Mouse (Mus musculus): ENCODE results near the gene Parp3. TPM values are rescaled to one million over a fixed set of nuclear protein-coding genes. Genes with fewer than 3 reads are reported as not detected.

Parp3 gene
- total RNA-seq, 1 experiment from 2014 or later = 15.3 TPM

GRCm38 (mm10) chr9:106436566-106436965 is 40.2 kb downstream of the Parp3 start:
- no peak for ATAC-seq (replicated peaks; ENCODE audit: low read depth, poor library complexity, severe bottlenecking)

GRCm38 (mm10) chr9:106433389-106433788 is 43.4 kb downstream of the Parp3 start:
- ATAC-seq (replicated peaks; ENCODE audit: low read depth, poor library complexity, severe bottlenecking) = no peak

- ATAC-seq (replicated peaks; ENCODE audit: low read depth, poor library complexity, severe bottlenecking) = no peak
Measured at GRCm38 (mm10) chr9:106430015-106430264, 46.8 kb downstream of the Parp3 start.

- peak; percentile 94 for ATAC-seq (replicated peaks; ENCODE audit: low read depth, poor library complexity, severe bottlenecking)
Measured at GRCm38 (mm10) chr9:106429221-106430014, 47.3 kb downstream of the Parp3 start, which contains the start of gene Rpl29. TSS of gene Rpl29 (plus strand) at chr9:106429454.

- peak; percentile 7 for ATAC-seq (replicated peaks; ENCODE audit: low read depth, poor library complexity, severe bottlenecking)
Measured at GRCm38 (mm10) chr9:106428719-106429220, 48.0 kb downstream of the Parp3 start.

- ATAC-seq (replicated peaks; ENCODE audit: low read depth, poor library complexity, severe bottlenecking) = peak; percentile 87
Measured at GRCm38 (mm10) chr9:106421865-106422160, 54.9 kb downstream of the Parp3 start.

GRCm38 (mm10) chr9:106421033-106421864 is 55.5 kb downstream of the Parp3 start:
- ATAC-seq (replicated peaks; ENCODE audit: low read depth, poor library complexity, severe bottlenecking) = no peak

- peak; percentile 43; the same call in 1 of the 2 replicates for ATAC-seq (replicated peaks; ENCODE audit: low read depth, poor library complexity, severe bottlenecking)
Measured at GRCm38 (mm10) chr9:106420608-106421007, 56.1 kb downstream of the Parp3 start.

Other genes with a start within 250 kb of the Parp3 start
- gene Alas1, start 228.3 kb downstream of the Parp3 start, total RNA-seq (2017) = 76.9 and 90.2 TPM in 2 replicates
- 22.9 and 26.5 TPM in 2 replicates for gene Poc1a, start 195.9 kb downstream of the Parp3 start, total RNA-seq (2017)
- 10.1 and 23.6 TPM in 2 replicates for gene Dusp7, start 108.3 kb downstream of the Parp3 start, total RNA-seq (2017)
- gene Rpl29, start 47.5 kb downstream of the Parp3 start, total RNA-seq (2017) = 1,609 and 1,977 TPM in 2 replicates
- 23.8 and 30.1 TPM in 2 replicates for gene Acy1, start 38.6 kb downstream of the Parp3 start, total RNA-seq (2017)
- 10.0 and 13.4 TPM in 2 replicates for gene Abhd14b, start 29.5 kb downstream of the Parp3 start, total RNA-seq (2017)
- gene Abhd14a, start 29.3 kb downstream of the Parp3 start, total RNA-seq (2017) = 22.0 and 28.9 TPM in 2 replicates
- gene Pcbp4, start 23.7 kb downstream of the Parp3 start, total RNA-seq (2017) = 2.3 and 3.3 TPM in 2 replicates
- not detected in 2 replicates for gene Gpr62, start 11.0 kb downstream of the Parp3 start, total RNA-seq (2017)
- gene Rrp9, start 986 bp downstream of the Parp3 start, total RNA-seq (2017) = 43.9 and 64.9 TPM in 2 replicates
- not detected in 2 replicates for gene Iqcf1, start 23.0 kb upstream of the Parp3 start, total RNA-seq (2017)
- not detected in 2 replicates for gene Iqcf5, start 37.6 kb upstream of the Parp3 start, total RNA-seq (2017)
- not detected in 2 replicates for gene Iqcf3, start 84.7 kb upstream of the Parp3 start, total RNA-seq (2017)
- gene Iqcf4, start 94.0 kb upstream of the Parp3 start, total RNA-seq (2017) = not detected in 2 replicates
- gene Iqcf6, start 149.6 kb upstream of the Parp3 start, total RNA-seq (2017) = not detected in 2 replicates
- gene Grm2, start 179.1 kb upstream of the Parp3 start, total RNA-seq (2017) = not detected in 2 replicates
- gene Tex264, start 209.0 kb upstream of the Parp3 start, total RNA-seq (2017) = 20.0 and 29.3 TPM in 2 replicates

Data from common myeloid progenitor, adult 5-6 weeks (primary cell).